Mouse (Mus musculus) WW6 (cell line): Measurements from ENCODE around the gene Bsdc1.
"Not testable (repeated sequence)": the region's sequence is repeated elsewhere in the genome, so short reads cannot be mapped to it uniquely, and the experiment has no call there.

Experiments
- DNase-seq: peaks from one replicate; pipeline ENCODE4 v3.0.0-alpha.2; 2013; ENCODE audit warnings: low read depth, low spot score

Bsdc1 gene

GRCm38 (mm10) chr4:129513086-129513767 is 51.8 kb downstream of the Bsdc1 start, which contains the start of gene Marcksl1:
Gene Marcksl1, plus strand, starts transcription at chr4:129513581.
- DNase-seq: no peak

DNA sequence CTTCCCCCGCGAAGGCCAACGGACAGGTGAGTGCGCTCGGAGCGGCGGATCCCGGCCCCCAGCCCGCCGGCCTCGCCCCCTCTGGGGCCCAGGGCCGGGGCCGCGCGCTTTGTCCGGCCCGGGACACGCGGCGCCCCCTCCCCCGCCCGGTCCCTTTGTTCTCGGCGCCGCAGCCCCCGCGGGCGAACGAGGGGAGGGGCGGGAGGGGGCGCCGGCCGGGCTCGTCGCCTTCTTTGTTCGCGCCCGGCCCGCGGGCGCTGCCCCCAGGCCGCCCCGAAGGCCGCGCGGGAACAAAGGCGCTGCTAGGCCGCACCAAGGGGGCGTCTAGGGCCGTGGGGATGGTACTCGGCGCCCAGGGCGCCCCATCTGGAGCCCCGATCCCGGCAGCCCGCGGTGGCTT is 52.5 kb downstream of the Bsdc1 start:
- no peak for DNase-seq

DNA sequence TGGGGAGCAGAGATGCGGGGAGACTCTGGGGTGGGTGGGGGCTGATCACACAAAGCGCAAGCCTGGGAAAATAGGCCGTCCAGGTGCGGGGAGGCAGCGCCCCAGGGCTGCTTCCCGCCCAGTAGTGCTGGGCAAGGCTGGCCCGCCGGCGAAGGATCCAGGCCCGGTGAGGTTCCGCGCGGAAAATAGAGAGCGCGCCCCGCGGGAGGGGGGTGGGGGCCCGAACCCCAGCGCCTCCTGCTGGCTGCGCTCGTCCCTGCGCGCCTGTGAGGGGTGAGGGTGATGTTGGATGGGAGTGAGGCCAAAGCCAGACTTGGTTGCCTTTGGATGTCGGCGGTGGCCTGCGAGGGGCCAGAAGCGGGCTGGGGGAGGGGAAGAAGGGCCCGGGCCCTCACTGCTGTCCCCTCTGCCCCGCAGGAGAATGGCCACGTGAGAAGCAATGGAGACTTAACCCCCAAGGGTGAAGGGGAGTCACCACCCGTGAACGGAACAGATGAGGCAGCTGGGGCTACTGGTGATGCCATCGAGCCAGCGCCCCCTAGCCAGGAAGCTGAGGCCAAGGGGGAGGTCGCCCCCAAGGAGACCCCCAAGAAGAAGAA is 53.0 kb downstream of the Bsdc1 start:
- no peak for DNase-seq

- no peak for DNase-seq
Measured at GRCm38 (mm10) chr4:129516925-129517324, 55.5 kb downstream of the Bsdc1 start.

- DNase-seq: no peak
Measured at GRCm38 (mm10) chr4:129518519-129518918, 57.1 kb downstream of the Bsdc1 start.

DNA sequence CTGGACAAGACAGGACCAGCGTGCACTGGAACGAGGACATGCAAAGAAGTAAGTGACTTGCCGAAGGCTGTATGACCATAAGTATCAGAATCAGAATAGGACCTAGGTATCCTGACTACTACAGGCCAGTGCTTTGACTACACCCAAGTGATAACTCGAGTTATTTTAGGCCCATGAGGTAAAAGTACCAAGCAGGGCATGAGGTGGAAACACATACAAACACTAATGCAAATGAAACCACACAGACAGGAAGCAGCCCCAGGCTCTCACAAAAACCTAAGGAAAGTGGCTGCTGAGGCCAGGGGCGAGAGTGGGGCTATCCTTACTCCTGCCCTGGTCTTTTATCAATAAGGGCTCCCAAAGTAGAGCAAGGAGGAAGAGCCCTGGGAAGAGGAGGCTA is 64.0 kb downstream of the Bsdc1 start:
- no peak for DNase-seq

- no peak for DNase-seq
Measured at GRCm38 (mm10) chr4:129525889-129526288, 64.5 kb downstream of the Bsdc1 start.

DNA sequence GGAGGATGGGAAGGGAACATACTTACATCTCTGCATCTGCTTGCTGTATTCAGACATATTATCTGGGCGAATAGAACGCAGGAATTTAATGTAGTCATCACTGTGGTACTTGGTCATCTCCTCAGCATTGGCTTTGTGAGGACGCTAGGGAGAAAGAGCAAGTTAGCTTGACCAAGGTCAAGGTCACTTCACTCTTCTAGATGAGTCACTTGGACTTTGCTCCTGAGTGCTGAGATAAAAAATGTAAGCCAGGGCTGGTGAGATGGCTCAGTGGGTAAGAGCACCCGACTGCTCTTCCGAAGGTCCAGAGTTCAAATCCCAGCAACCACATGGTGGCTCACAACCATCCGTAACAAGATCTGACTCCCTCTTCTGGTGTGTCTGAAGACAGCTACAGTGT is 67.5 kb downstream of the Bsdc1 start:
- DNase-seq: not testable (repeated sequence)
